Mouse (Mus musculus): Measurements from ENCODE around the gene Fam25c. TPM values are rescaled to one million over a fixed set of nuclear protein-coding genes. Genes with fewer than 3 reads are reported as not detected.

Gene Fam25c
- total and polyA plus RNA-seq, 2 experiments from 2014 or later = not detected

DNA sequence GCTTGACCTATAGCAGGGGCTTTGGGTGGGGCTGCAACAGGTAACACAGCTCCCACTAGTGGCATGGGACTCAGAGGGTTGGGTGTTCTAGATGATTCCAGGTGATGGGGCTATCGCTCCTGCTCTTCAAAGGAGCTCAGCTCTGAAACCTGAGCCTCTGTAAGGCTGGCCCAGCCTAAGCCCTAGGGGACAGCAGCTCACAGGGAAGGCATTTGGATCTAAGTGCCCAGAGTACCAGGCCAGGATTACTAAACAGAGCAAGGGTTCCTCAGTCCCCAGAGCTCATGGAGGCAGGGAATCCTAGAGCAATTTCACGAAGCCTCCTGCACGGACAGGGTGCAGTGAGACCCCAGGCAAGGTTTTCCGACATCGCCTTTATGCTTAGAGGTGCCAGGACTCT is 20.7 kb upstream of the Fam25c start:
- H3K36me3 ChIP-seq (ENCODE audit: insufficient read depth, low read length) = no peaks in the 10 kb centered on the region
- no peaks in the 10 kb centered on the region for H3K9me3 ChIP-seq (ENCODE audit: low read length)
- H3K9ac ChIP-seq (replicated peaks; ENCODE audit: low read length, poor library complexity, severe bottlenecking) = no peak overlapping the region
- no peak overlapping the region for H3K4me2 ChIP-seq (ENCODE audit: low read depth, low read length, poor library complexity, severe bottlenecking)
- no peaks in the 10 kb centered on the region for H3K27me3 ChIP-seq (ENCODE audit: insufficient read depth, low read length)
- no peaks in the 10 kb centered on the region for H3K4me1 ChIP-seq (ENCODE audit: insufficient read depth, low read length)
- WGBS = 90% methylated on average over 5 of the region's 5 CpGs
- no peak for TF ChIP-seq CTCF (IDR thresholded peaks at IDR 0.05)
- no peak overlapping the region for H3K27ac ChIP-seq (ENCODE audit: low read depth, low read length)
- H3K4me3 ChIP-seq (ENCODE audit: low read depth, low read length) = no peak overlapping the region
- DNase-seq (ENCODE audit: low spot score) = no peak
- ATAC-seq (ENCODE audit: low FRiP score) = no peak

DNA sequence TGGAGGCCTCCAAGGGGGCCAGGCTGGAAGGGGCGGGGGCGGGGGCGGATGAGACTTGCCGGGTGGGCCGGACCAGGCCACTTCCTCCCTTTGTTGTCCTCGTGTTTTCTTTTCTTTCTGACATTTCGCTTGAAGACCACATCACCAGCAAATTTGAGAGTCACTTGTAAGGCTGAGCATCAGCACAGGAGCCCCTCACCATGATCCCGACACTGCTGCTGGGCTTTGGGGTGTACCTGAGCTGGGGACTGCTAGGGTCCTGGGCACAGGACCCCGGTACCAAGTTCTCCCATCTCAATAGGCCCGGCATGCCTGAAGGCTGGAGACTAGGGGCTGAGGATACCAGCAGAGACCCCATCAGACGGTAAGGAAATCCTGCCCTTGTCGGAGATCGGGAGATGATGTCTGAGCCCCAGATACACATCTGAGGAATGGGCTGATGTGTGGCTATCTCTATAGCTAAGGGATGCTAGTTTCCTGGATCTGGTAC is 20.2 kb upstream of the Fam25c start, which contains the start of gene Mmrn2:
TSS of gene Mmrn2 (plus strand) at position 51 of the 490 bp plus-strand sequence.
- Histone ChIP-seq H3K9ac (replicated peaks; ENCODE audit: low read length, poor library complexity, severe bottlenecking) (no peak within 1 kb of the TSS), H3K27me3 (ENCODE audit: insufficient read depth, low read length) (no peaks in the 10 kb centered on the region), H3K27ac (ENCODE audit: low read depth, low read length) (no peak within 1 kb of the TSS), H3K4me3 (ENCODE audit: low read depth, low read length) (no peak within 1 kb of the TSS), H3K4me2 (ENCODE audit: low read depth, low read length, poor library complexity, severe bottlenecking) (no peak within 1 kb of the TSS), H3K36me3 (ENCODE audit: insufficient read depth, low read length) (no peaks in the 10 kb centered on the region), H3K9me3 (ENCODE audit: low read length) (no peaks in the 10 kb centered on the region), H3K4me1 (ENCODE audit: insufficient read depth, low read length) (no peaks in the 10 kb centered on the region)
- 85% methylated on average over 13 of the region's 13 CpGs for WGBS
- ATAC-seq (ENCODE audit: low FRiP score) = no peak
- TF ChIP-seq CTCF (IDR thresholded peaks at IDR 0.05) = no peak
- no peak for DNase-seq (ENCODE audit: low spot score)

GRCm38 (mm10) chr14:34374577-34374976 is 19.3 kb upstream of the Fam25c start, which contains the start of gene Sncg:
Gene Sncg, minus strand, starts transcription at chr14:34374789.
- H3K27ac ChIP-seq (ENCODE audit: low read depth, low read length) = no peak within 1 kb of the TSS
- no peak for TF ChIP-seq CTCF (IDR thresholded peaks at IDR 0.05)
- DNase-seq (ENCODE audit: low spot score) (peak; percentile 21), ATAC-seq (ENCODE audit: low FRiP score) (no peak)
- 52% methylated on average over 10 of the region's 10 CpGs for WGBS
- H3K4me3 ChIP-seq (ENCODE audit: low read depth, low read length) = no peak within 1 kb of the TSS
- H3K9me3 ChIP-seq (ENCODE audit: low read length) = no peaks in the 10 kb centered on the region
- no peaks in the 10 kb centered on the region for H3K36me3 ChIP-seq (ENCODE audit: insufficient read depth, low read length)
- H3K27me3 ChIP-seq (ENCODE audit: insufficient read depth, low read length) = no peaks in the 10 kb centered on the region
- H3K4me2 ChIP-seq (ENCODE audit: low read depth, low read length, poor library complexity, severe bottlenecking) = no peak within 1 kb of the TSS
- no peaks in the 10 kb centered on the region for H3K4me1 ChIP-seq (ENCODE audit: insufficient read depth, low read length)
- no peak within 1 kb of the TSS for H3K9ac ChIP-seq (replicated peaks; ENCODE audit: low read length, poor library complexity, severe bottlenecking)

DNA sequence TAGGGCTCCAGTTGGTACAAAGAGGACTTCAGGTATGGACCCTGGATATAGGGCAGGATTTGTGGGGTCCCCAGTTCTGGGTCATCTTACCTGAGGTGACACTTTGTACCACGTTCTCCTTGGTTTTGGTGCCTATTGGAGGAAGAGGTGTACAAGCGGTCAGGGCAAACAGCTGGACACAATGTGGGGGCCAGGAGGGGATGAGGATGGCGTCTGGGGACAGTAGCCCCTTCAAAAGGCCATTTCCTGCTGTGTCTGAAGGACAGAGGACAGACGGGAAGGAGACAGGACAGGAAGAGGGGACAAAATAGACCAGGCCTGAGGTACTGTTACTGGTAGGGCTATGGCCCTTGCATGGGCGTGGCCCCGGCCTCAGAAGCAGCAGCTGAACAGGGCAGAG is 18.3 kb upstream of the Fam25c start:
- ATAC-seq (ENCODE audit: low FRiP score) = no peak
- no peaks in the 10 kb centered on the region for H3K4me1 ChIP-seq (ENCODE audit: insufficient read depth, low read length)
- DNase-seq (ENCODE audit: low spot score) = no peak
- no peaks in the 10 kb centered on the region for H3K9me3 ChIP-seq (ENCODE audit: low read length)
- WGBS = 84% methylated on average over 6 of the region's 6 CpGs
- no peaks in the 10 kb centered on the region for H3K27me3 ChIP-seq (ENCODE audit: insufficient read depth, low read length)
- H3K36me3 ChIP-seq (ENCODE audit: insufficient read depth, low read length) = no peaks in the 10 kb centered on the region
- H3K27ac ChIP-seq (ENCODE audit: low read depth, low read length) = no peak overlapping the region
- no peak for TF ChIP-seq CTCF (IDR thresholded peaks at IDR 0.05)
- no peak overlapping the region for H3K4me3 ChIP-seq (ENCODE audit: low read depth, low read length)
- no peak overlapping the region for H3K9ac ChIP-seq (replicated peaks; ENCODE audit: low read length, poor library complexity, severe bottlenecking)
- H3K4me2 ChIP-seq (ENCODE audit: low read depth, low read length, poor library complexity, severe bottlenecking) = no peak overlapping the region

DNA sequence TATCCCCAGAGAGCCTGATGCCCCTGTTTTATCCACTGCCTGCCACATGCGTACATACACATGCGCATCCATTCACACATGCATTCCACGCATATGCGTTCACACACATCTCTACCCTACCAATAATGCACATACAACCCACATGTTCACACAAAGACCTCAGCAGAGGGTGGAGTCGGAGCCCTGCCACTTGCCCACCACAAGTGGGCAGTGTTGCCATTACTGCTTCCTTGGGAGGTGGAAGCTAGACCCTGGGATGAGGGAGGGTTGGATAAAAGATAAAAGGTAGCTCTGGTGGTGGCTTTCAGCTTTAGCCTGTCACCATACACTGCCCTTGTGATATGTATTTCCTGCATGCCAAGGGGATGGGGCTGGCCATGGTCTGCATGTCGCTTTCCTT is 17.4 kb upstream of the Fam25c start:
- DNase-seq (ENCODE audit: low spot score) (peak; percentile 26), ATAC-seq (ENCODE audit: low FRiP score) (no peak)
- Histone ChIP-seq H3K9me3 (ENCODE audit: low read length) (no peaks in the 10 kb centered on the region), H3K4me2 (ENCODE audit: low read depth, low read length, poor library complexity, severe bottlenecking) (no peak overlapping the region), H3K36me3 (ENCODE audit: insufficient read depth, low read length) (no peaks in the 10 kb centered on the region), H3K9ac (replicated peaks; ENCODE audit: low read length, poor library complexity, severe bottlenecking) (no peak overlapping the region), H3K4me1 (ENCODE audit: insufficient read depth, low read length) (no peaks in the 10 kb centered on the region), H3K27ac (ENCODE audit: low read depth, low read length) (no peak overlapping the region), H3K27me3 (ENCODE audit: insufficient read depth, low read length) (no peaks in the 10 kb centered on the region), H3K4me3 (ENCODE audit: low read depth, low read length) (no peak overlapping the region)
- 89% methylated on average over 6 of the region's 6 CpGs for WGBS
- peak; percentile 73 for TF ChIP-seq CTCF (IDR thresholded peaks at IDR 0.05)

DNA sequence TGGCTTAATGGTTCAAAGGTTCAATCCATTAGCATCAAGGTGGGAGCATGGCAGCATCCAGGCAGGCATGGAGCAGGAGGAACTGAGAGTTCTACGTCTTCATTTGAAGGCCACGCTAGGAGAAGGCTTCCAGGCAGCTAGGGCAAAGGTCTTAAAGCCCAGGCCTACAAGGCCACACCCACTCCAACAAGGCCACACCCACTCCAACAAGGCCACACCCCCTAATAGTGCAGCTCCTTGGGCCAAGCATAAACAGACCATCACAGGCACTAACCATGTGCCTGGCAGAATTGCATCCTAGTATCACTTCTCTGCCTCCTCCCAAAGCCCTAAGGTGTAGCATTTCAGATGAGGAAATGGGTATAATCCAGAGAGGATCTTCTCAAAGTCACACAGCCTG is 16.5 kb upstream of the Fam25c start:
- Histone ChIP-seq H3K27me3 (ENCODE audit: insufficient read depth, low read length) (no peaks in the 10 kb centered on the region), H3K9me3 (ENCODE audit: low read length) (no peaks in the 10 kb centered on the region), H3K36me3 (ENCODE audit: insufficient read depth, low read length) (no peaks in the 10 kb centered on the region), H3K4me2 (ENCODE audit: low read depth, low read length, poor library complexity, severe bottlenecking) (no peak overlapping the region), H3K4me1 (ENCODE audit: insufficient read depth, low read length) (no peaks in the 10 kb centered on the region), H3K27ac (ENCODE audit: low read depth, low read length) (no peak overlapping the region), H3K9ac (replicated peaks; ENCODE audit: low read length, poor library complexity, severe bottlenecking) (no peak overlapping the region), H3K4me3 (ENCODE audit: low read depth, low read length) (no peak overlapping the region)
- no peak for ATAC-seq (ENCODE audit: low FRiP score)
- WGBS = 80% methylated on average over 2 of the region's 2 CpGs
- no peak for DNase-seq (ENCODE audit: low spot score)
- TF ChIP-seq CTCF (IDR thresholded peaks at IDR 0.05) = no peak
